Mouse (Mus musculus): ENCODE data around the gene Hrct1.

GRCm38 (mm10) chr4:43726228-43726993 is 577 bp upstream of the Hrct1 start:
- TF ChIP-seq CTCF (IDR thresholded peaks at IDR 0.05): no peak
- TF ChIP-seq EP300 (IDR thresholded peaks at IDR 0.05): no peak
